Mouse (Mus musculus) lung, postnatal 25 days (tissue): ENCODE measurements around the gene Mavs.
A peak's percentile ranks its signal among the peaks of the same experiment; 100 is the strongest.

Source experiments
- DNase-seq: peaks from one replicate; pipeline ENCODE4 v3.0.0; 2022; ENCODE audit warnings: low spot score

The Mavs gene

DNA sequence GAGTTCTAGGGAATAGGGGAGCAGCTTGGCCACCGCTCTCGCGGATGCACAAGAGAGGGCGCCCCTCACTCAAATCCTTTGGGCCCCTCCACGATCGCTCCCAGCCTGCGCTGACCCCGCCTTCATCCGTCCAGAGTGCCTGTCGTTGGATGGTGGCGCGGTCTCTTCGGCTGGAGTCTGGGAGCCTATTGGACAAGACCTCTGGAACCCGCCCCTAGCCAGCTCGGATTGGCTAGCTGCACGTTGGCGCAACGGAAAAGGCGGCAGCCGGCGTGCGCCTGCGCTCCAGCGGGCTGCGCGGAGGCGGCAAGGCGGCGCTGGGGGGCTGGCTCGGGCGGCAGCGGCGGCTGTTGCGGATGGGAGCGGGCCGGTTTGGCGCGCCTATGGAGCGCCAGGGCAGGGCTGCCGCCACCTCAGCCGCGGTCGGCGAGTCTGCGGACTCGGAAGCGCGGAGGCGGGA lies 28.4 kb downstream of the Mavs start, which contains the start of gene Pank2:
Gene Pank2 (plus strand): TSS at position 283 of the 460 bp plus-strand sequence.
- DNase-seq = peak; percentile 98

DNA sequence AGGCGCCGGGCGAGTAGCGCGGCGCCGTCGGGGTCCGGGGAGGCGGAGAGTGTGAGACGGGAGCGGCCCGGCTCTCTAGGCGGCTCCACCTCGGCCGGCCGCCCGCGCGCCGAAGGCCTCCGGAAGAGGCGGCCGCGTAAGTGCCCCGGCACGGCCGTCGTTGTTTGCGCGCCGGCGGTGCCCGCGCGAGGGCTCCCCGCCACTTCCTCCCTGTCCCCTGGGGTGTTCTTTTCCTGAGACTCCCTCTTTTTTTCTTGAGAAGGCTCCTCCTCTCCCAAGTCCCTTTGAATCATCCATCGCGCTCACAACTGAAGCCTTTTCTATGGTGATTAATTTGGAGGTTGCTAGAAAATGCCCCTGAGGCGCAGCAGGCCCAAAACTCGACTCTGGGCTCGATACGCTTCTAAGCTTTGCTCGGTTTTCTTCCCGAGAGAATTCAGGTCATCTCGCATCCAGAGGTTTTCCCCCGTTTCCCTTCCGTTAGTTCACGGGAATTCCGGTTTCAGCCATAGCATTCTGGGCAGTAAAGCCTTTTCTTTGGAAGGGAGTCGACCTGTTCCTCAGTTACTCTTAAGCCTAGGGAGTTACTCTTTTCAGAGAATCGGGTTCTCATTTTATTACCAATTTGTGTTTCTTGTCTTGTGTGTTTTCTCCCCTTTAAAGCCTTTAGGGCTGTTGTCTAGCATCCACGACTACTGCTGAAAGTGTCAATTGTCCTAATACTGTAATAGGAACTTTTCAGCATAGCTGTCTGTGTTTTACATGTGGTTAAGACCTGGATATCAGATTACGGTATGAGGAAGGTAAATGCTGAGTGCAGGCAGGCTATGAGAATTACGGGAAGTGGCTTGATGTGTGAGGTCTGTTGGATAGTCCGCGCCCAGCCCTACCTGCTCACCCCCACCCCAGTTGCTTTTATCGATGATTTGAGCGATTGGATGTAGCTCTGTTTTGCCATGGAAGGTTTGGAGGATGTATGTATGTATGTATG lies 29.1 kb downstream of the Mavs start:
- DNase-seq = peak; percentile 16

DNA sequence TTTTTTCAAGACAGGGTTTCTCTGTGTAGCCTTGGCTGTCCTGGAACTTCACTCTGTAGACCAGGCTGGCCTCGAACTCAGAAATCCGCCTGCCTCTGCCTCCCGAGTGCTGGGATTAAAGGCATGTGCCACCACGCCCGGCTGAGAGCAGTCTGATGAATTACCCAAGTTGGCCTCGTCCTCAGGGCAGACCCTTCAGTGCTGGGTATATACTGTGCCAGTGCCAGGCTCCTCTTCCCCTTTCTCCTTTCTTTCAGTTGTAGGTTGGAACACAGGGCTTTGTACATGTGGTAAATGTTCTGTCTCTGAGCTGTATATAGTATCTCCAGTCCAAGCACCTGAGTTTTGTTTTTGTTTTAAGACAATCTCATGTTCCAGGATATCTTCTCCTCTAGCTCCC lies 30.2 kb downstream of the Mavs start:
- no peak for DNase-seq

DNA sequence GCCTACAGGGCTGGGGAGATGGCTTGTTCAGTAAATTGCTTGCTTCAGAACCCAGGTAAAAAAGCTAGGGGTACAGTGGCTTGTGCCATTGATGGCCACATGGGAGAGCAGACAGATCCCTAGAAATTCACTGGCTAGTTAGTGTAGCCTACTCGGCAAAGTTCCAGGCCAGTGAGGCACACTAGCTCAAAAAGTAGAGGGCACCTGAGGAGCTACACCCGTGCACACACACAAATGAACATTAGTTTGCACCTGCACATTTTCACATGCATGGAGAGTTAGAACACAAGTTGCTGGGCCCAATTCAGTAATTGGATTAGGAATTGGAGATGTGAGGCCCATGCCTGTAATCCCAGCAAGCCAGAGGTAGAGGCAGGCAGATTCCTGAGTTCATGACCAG lies 31.2 kb downstream of the Mavs start:
- DNase-seq = no peak

DNA sequence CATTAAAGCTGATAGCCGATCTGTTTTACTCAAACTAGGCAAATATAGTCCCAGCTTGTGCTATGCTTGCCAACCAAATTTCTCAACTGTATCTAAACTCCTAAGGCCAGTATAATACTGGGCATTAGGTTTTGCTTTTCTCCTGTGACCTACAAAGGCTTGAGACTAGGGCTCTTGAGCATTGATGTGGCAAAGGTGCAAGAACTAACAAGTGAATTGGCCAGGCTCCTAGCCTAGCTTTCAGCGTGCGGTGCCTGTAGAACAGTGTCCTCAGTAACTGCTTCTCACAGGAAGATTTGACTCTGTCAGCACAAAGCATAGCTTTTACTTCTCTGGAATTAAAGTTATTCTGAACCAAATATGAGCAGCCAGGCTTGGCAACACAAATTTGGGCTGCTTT lies 41.6 kb downstream of the Mavs start:
- no peak for DNase-seq

DNA sequence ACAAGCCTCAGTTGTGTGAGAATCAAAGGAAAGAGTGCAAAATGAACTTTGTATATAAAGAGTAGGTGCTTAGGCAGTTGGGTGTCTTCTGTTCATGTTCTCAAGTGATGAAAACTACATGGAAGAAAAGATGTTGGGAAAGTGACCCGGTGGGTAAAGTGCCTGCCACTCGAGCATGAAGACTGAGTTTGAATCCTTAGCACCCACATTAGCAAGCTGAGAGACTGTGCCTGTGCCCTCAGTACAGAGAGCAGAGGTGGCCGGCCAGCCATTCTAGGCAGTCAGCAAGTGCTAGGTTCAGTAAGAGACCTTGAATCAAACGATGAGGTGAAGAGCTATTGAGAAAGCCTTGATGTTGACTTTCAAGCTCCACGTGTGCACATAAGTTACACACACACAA lies 42.9 kb downstream of the Mavs start:
- no peak for DNase-seq

DNA sequence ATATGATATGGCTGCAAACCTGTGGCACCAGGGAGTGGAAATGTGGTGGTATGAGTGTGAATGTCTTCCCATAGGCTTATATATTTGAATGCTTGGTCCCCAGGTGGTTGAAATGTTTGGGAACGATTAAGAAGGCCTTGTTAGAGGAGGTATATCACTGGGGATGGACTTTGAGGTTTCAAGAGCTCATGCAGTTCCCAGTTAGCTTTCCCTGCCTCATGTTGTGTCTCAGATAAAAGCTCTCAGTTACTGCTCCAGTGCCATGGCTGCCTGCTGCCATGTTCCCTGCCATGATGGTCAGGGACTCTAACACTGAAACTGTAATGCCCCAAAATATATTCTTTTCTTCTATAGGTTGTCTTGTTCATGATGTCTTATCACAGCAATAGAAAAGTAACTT lies 47.7 kb downstream of the Mavs start:
- no peak for DNase-seq

DNA sequence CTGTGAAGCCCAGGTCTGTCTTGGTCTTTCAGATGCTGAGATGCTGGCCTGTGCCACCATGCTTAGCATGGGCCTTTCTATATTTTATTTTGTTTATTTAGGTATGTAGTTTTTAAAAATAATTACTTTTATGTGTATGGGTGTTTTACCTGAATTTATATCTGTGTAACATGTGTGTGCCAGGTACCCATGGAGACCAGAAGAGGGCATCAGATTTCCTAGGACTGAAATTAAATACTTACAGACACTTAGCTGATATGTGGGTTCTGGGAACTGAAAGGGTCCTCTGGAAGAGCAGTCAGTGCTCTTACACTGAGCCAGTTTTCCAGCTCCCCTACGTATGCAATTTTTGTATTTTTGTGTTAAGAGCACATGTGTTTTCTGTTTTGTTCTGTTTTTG lies 52.4 kb downstream of the Mavs start:
- DNase-seq = no peak

DNA sequence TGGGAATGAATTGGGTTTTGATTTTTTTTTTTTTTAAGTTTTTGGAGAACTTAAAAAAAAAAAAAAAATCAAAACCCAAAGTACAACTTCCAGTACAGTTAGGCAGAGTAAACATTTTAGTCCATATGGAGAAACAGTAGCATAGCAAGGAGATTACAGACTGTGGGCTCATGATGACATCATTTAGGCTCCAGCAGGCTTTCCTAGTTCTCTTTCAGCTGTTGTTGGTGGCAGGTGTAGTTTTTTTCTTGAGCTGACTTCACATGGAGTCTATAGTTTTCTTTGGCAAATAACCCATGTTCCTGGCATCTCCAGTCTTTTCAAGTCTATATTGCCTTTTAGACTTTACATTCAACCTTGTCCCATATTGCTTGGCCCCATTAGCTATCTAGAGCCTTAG lies 56.8 kb downstream of the Mavs start:
- no peak for DNase-seq

DNA sequence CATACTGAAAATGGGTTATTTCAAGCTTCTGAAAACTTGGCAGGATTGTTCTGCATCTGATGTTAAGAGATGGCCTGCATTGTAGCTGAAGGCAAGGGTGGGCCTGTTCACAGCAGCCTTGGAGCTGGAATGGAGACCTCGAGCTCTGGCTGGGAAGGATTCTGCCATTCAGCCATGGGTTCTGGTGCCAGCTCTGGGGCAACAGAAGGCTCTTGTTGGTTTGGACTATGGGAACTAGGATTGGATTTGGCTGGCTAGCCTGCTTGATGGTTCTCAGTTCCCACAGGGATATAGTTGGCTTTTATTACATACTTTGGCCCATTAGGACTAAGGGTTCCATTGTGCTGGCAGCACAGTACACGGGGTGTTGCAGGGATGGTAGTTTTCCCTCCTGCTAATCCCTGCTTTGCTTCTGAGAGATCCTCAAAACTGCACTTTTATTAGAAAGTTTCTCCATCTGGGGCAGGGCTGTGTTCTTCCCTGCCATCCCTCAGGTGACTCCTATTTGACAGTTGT lies 62.9 kb downstream of the Mavs start:
- DNase-seq = no peak
